Mouse (Mus musculus) liver, adult 2 months (tissue): ENCODE results near the gene Xpnpep1.

Experiments
- CTCF ChIP-seq: fragments of 200-500 bp; IDR thresholded peaks from 2 replicates; pipeline ENCODE4 v1.5.1; 2011; ENCODE audit warnings: low read depth, low read length, control low read depth
- POLR2A ChIP-seq: fragments of 200-500 bp; IDR thresholded peaks from 2 replicates; pipeline ENCODE4 v1.6.1; 2011; ENCODE audit warnings: low read length, control low read depth; ENCODE audit not compliant: insufficient read depth; ENCODE audit errors: extremely low read depth

- TF ChIP-seq POLR2A: no peak
- TF ChIP-seq CTCF: no peak
Observed at GRCm38 (mm10) chr19:52962745-52963144, 77.3 kb downstream of the Xpnpep1 start.
